Mouse (Mus musculus) right cerebral cortex, postnatal 36 days (tissue): ENCODE data around the gene Clrn2.
A peak's percentile ranks its signal among the peaks of the same experiment; 100 is the strongest.

ENCODE experiments used
- DNase-seq, 2 experiments: peaks; one replicate each; pipeline ENCODE4 v3.0.0; 2022; ENCODE audit warnings: low spot score in 2 of 2, mixed read lengths in 1 of 2

The Clrn2 gene

GRCm38 (mm10) chr5:45449831-45450716 is 3.5 kb upstream of the Clrn2 start, which contains the start of gene Qdpr:
Qdpr (minus strand) TSS chr5:45450236.
- DNase-seq: peak; percentile 95 to 97

- no peak for DNase-seq
These were observed 905 bp downstream of the Clrn2 start for GRCm38 (mm10) chr5:45454456-45454855.

DNA sequence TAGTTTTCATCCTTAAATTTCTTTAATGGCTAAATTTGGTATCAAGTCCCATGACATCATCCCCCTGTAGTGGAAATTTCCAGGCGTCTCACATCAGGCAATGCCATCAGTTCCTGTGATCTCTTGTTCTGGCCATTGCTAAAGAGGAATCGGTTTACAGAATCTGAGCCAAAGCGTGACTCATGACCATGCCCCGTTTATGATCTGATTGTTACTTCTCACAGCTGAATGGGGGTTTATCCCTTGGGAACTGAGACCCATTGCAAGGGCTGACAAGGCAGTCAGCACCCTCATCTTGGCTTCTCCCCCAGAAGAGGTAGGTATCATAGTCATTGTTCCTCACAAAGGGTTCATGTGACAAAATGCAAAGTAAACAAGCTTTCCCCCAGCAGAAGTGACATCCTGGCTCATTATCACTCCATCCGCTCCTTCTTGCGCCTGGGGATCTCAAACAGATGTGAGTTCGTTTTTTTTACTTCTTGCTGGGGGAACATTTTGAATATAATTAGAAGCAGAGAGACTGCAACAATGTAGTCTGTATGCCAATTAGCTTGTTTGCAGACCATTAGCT is 19.4 kb downstream of the Clrn2 start:
- DNase-seq: peak in 1 of 2 experiments; percentile 16

- no peak for DNase-seq
These were observed 20.0 kb downstream of the Clrn2 start for GRCm38 (mm10) chr5:45473521-45473920.

- peak in 1 of 2 experiments; percentile 44 for DNase-seq
These were observed 20.7 kb downstream of the Clrn2 start for GRCm38 (mm10) chr5:45474215-45474614.

- no peak for DNase-seq
These were observed 21.2 kb downstream of the Clrn2 start for GRCm38 (mm10) chr5:45474758-45475157.

GRCm38 (mm10) chr5:45475771-45476170 is 22.2 kb downstream of the Clrn2 start:
- no peak for DNase-seq

DNA sequence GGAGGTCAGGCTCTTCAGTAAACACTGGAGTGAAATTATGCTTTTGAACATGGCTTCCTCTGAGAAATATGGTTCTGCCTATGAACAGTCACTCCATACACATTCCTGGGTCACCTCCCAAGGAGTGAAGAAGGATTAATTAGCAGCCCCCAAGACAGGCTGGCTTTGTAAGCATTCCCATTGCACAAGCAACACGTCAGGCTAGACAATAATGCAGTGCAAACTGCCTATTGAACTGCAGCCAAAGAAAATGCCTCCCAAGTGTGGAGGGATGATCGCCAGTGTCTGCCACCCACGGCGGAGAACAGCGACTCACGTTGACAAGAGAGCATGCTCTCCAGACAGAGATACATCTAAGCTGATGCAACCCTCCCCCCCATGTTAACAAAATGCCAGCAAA is 22.7 kb downstream of the Clrn2 start:
- peak in 1 of 2 experiments; percentile 19 for DNase-seq

GRCm38 (mm10) chr5:45477601-45478000 is 24.1 kb downstream of the Clrn2 start:
- peak in 1 of 2 experiments; percentile 10 for DNase-seq

- no peak for DNase-seq
These were observed 26.5 kb downstream of the Clrn2 start for GRCm38 (mm10) chr5:45480066-45480465.

- no peak for DNase-seq
These were observed 27.6 kb downstream of the Clrn2 start for GRCm38 (mm10) chr5:45481125-45481524.

DNA sequence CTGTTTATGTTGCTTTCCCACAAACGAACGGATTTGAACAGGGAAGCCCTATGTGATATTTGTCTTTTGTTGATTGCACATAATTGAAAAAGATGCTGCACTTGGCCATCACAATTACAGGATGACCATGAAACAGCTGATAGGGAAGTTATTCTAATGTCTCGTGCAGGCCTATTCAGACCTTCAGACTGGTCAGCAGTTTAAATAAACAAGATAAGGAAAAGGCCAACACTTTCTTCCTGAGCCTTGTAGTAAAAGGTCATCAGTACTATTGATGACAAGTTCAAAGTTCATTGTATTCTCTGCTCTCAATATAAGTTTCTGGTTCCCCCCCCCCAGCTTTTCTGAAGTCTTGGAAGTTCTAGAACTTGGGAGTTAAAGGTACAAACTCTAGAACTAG is 29.1 kb downstream of the Clrn2 start:
- no peak for DNase-seq

DNA sequence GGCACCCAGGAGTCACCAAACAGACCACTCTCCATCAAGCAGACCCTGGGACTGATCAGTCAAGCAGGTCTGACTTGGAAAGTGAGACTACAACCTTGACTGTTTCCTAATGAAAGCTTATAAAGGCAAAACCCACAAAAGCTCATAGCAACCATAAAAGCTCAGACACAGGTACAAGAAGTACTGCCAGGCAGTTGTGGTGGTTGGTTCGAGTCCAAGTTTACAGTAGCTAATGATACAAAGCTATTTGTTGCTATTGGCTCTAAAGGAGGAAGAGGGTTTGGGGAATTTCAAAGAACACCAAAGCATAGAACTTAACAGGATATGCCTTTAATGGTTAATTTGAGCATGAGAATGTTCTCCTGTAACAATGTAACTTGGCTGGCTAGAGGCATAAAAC is 30.1 kb downstream of the Clrn2 start:
- DNase-seq: no peak

DNA sequence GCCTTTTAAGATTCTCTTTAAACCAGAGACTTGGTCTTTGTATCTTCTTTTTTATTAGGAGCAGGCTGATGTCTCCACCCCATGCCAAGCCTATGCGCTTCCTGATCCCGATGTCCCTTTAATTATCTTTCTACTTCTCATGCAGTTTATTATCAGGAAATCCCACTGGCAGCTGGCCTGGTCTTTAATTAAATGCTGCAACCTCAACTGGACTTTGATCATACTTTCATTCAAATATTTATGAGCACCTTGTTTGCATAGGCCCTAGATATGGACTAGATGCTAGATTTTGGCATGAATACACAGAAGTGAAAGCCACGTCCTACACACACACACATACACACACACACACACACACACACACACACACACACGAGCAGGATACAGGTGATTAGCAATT is 38.2 kb downstream of the Clrn2 start:
- no peak for DNase-seq

DNA sequence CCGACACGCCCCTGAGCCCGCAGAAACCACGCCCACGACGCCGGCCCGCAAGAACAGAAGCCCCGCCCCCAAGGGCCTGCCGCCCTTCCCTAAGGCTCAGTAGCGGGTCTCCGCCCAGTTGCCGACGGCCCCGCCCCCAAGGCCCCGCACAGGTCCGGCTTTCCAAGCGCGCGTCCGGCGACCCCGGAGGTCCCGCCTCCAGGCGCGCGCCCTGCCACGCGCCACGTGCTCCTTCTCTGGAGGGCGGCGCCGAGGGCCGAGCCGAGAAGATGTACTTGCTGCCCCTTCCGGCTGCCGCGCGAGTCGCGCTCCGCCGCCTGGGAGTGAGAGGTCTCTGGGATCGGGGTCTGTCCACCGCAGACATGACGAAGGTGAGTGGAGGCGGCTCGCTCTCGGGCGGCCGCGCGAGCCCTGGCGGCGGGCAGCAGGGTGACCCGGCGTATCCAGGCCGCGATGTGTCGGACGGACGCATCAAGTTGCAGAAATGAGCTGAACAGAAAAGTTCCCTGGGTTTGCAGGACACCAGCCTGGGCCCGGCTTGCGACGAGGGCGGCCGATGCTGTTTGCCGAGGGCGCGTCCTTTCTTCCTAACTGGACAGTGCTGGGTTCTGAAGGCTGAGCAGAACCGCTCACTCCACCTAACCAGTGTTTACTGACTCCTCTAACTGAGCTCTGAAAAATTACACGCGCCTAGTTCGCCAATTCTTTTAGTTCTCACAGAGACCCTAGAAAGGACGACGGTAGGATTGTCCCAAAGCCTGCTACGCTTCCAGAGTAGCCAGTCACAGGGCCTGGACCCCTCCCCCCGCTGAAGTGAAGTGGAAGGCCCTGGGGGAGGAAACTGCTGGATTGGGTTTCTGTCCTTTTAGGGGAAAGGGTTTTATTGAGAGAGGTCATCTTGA is 39.9 kb downstream of the Clrn2 start, which contains the start of gene Lap3:
Gene Lap3, plus strand, starts transcription at position 184 of the 902 bp plus-strand sequence.
- peak; percentile 95 to 96 for DNase-seq

- DNase-seq: no peak
These were observed 40.7 kb downstream of the Clrn2 start for GRCm38 (mm10) chr5:45494093-45494755.

DNA sequence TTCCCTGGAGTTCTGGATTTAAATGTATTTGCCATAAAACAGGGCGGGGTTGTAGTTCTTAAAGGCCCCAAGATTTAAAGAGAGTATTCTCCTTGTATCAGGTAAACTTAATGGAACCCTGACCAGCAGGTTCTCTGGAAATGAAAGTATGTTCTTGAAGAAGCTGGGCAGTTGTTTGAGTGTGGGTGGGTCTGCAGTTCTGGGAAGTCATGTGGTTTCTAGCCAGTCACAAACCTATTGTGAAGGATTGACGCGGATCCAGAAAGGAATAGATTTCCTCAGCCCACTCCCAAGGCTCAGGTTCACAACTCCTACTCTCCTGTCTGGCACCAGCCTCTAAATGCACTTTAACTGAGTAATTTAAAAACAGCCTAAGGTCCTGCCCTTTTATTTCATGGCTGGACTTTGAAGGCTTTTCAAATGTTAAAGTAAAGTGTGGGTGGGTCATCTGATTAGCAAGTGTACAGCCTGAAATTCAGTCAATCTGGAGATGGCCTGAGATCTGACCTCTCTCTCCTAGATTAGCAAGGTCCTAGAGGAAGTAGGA is 42.0 kb downstream of the Clrn2 start:
- no peak for DNase-seq

DNA sequence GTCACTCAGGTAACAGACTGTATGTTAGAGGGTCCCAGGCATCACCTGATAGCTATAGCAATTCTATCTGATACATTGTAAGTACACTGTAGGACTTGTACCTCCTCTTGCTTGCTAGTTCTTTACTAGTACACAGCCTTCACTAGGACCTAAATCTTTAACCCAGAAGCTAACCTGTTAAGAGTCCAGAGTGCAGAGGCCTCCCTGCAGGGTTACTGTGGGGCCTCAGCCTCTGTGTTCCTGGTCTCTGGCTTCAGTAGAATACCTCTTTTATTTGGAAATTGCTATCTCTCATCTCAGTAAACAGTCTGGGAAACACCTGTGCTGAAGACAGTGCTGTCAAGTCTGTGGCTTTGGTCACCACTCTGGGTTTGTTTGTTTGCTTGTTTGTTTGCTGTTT is 42.5 kb downstream of the Clrn2 start:
- no peak for DNase-seq

- no peak for DNase-seq
These were observed 42.9 kb downstream of the Clrn2 start for GRCm38 (mm10) chr5:45496479-45496878.

DNA sequence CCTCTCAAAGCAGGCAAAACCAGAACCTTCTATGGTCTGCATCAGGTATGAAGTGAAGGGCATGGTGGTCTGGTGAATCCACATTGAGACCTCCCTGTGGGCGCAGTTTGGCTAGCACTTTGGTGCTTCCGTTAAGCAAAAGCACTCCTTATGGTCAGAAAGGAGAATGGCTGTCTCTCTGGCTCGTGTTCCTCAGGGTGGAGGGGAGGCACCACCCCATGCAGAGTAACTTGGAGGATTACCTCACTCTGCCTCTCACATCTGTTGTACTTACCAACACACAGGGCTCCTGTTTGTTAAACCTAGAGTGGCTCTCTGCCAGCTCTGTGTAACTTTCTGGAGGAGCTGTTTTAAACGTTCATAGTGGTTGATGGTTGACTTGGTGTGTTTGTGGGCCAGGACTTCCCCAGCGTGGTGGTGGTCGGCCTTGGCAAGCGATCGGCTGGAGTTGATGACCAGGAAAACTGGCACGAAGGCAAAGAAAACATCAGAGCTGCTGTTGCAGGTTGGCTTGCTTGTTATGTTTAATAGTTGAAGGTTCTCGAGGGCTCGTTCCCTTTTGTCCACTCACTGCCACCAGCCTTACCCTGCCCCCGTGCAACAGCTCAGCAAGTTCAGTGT is 43.5 kb downstream of the Clrn2 start:
- DNase-seq: no peak

- no peak for DNase-seq
These were observed 44.0 kb downstream of the Clrn2 start for GRCm38 (mm10) chr5:45497564-45497963.
